Mouse (Mus musculus) heart, embryonic 12.5 days (tissue): ENCODE measurements at regions not wholly inside any gene's neighbourhood (a gene's known extent, or its start where the extent isn't known, plus 50 kb on each side); places are given as distances from the start of the nearest gene placed in this dataset.

Experiments used
- ATAC-seq: fragments of 200-750 bp; cut with Nextera tagmentation; 2 replicates; pipeline ENCODE4 v1.8.0; 2017; ENCODE audit warnings: moderate TSS enrichment, moderate library complexity; ENCODE audit not compliant: insufficient number of reproducible peaks, low FRiP score
- H3K27ac ChIP-seq: fragments of 300-500 bp; sonication (generic); 2 replicates; pipeline ENCODE4 v1.5.1; 2016; ENCODE audit warnings: mild to moderate bottlenecking, moderate library complexity; ENCODE audit not compliant: poor library complexity, severe bottlenecking
- H3K27me3 ChIP-seq: fragments of 300-500 bp; sonication (generic); replicated peaks from 2 replicates; pipeline ENCODE4 v1.6.1; 2016; ENCODE audit warnings: mild to moderate bottlenecking, moderate library complexity
- H3K36me3 ChIP-seq: fragments of 300-500 bp; sonication (generic); 2 replicates; pipeline ENCODE4 v1.6.1; 2016; ENCODE audit warnings: mild to moderate bottlenecking, moderate library complexity
- H3K4me1 ChIP-seq: fragments of 300-500 bp; sonication (generic); replicated peaks from 2 replicates; pipeline ENCODE4 v1.6.1; 2016; ENCODE audit warnings: mild to moderate bottlenecking
- H3K4me2 ChIP-seq: fragments of 300-500 bp; sonication (generic); 2 replicates; pipeline ENCODE4 v1.6.1; 2016; ENCODE audit warnings: mild to moderate bottlenecking, moderate library complexity
- H3K4me3 ChIP-seq: fragments of 300-500 bp; sonication (generic); 2 replicates; pipeline ENCODE4 v1.5.1; 2016; ENCODE audit warnings: mild to moderate bottlenecking
- H3K9ac ChIP-seq: fragments of 300-500 bp; sonication (generic); 2 replicates; pipeline ENCODE4 v1.6.1; 2016; ENCODE audit warnings: mild to moderate bottlenecking, moderate library complexity
- H3K9me3 ChIP-seq: fragments of 300-500 bp; sonication (generic); replicated peaks from 2 replicates; pipeline ENCODE4 v1.6.1; 2016; ENCODE audit warnings: mild to moderate bottlenecking, moderate library complexity
- WGBS: fragments of 180-500 bp; shearing (Covaris S2); methylation state at CpG from one replicate; pipeline ENCODE4 v1.1.7; 2016; 5-methylcytosine and 5-hydroxymethylcytosine counted together

- no peak for ATAC-seq
- Histone ChIP-seq H3K27ac (no peak overlapping the region), H3K4me3 (no peak overlapping the region), H3K4me1 (no peaks in the 10 kb centered on the region), H3K9ac (no peak overlapping the region), H3K36me3 (no peaks in the 10 kb centered on the region), H3K27me3 (no peaks in the 10 kb centered on the region), H3K4me2 (no peak overlapping the region), H3K9me3 (no peaks in the 10 kb centered on the region)
- WGBS: 64% methylated on average over 5 of the region's 5 CpGs
These were observed 86.1 kb upstream of the Cep162 start for GRCm38 (mm10) chr9:87341438-87341837.

GRCm38 (mm10) chr9:87326374-87327295, 71.3 kb upstream of the Cep162 start:
- Histone ChIP-seq H3K27ac (no peak overlapping the region), H3K4me1 (no peaks in the 10 kb centered on the region; the same call in 1 of the 2 replicates), H3K4me2 (no peak overlapping the region), H3K36me3 (no peaks in the 10 kb centered on the region), H3K4me3 (no peak overlapping the region), H3K9me3 (no peaks in the 10 kb centered on the region), H3K9ac (no peak overlapping the region), H3K27me3 (no peaks in the 10 kb centered on the region)
- no peak for ATAC-seq
- 27% methylated on average over 6 of the region's 6 CpGs for WGBS

DNA sequence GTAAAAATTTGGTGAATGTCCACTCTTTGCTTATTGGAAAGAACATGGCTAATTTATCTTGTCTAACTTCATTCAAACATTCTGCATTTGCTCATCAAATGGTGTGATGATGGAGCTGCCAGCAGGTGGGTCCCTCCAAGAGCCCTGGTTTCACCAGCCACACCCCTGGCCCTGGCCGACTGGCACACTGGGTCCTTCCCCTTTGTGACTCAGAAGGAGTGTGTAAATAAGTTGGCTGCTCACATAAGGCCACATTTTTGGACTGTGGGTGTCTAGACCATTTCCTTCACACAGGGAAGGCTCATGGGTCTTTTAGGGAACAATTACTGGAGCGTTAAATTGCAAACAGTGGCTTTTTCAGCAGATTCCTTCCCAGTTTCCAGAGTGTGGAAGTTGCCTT, 68.4 kb upstream of the Cep162 start:
- Histone ChIP-seq H3K4me2 (no peak overlapping the region), H3K4me3 (no peak overlapping the region), H3K9me3 (no peaks in the 10 kb centered on the region), H3K9ac (no peak overlapping the region), H3K27ac (no peak overlapping the region), H3K4me1 (no peaks in the 10 kb centered on the region; the same call in 1 of the 2 replicates), H3K36me3 (no peaks in the 10 kb centered on the region), H3K27me3 (no peaks in the 10 kb centered on the region)
- ATAC-seq: no peak
- WGBS: 66% methylated on average over 2 of the region's 2 CpGs

DNA sequence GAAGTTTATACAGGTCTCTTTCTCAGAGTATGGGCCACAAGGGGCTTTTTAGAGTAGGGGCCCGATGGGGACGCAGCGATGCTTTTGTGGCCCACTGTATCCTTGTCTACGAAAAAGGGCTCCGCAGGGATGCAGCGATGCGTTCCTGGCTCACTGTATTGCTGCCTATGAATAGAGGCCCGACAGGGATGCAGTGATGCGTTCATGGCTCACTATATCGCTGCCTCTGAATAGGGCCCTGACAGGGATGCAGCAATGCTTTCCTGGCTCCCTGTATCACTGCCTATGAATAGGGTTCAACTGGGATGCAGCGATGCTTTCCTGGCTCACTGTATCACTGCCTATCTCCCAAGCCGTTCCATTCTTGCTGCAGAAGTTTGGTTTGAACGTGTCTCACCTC, 65.4 kb upstream of the Cep162 start:
- H3K27ac ChIP-seq: no peak overlapping the region
- H3K4me1 ChIP-seq: no peaks in the 10 kb centered on the region
- H3K9me3 ChIP-seq: no peaks in the 10 kb centered on the region
- no peak overlapping the region for H3K4me2 ChIP-seq
- H3K27me3 ChIP-seq: no peaks in the 10 kb centered on the region
- H3K4me3 ChIP-seq: no peak overlapping the region
- H3K36me3 ChIP-seq: no peaks in the 10 kb centered on the region
- H3K9ac ChIP-seq: no peak overlapping the region
- no peak for ATAC-seq
- WGBS: 89% methylated on average over 13 of the region's 13 CpGs

DNA sequence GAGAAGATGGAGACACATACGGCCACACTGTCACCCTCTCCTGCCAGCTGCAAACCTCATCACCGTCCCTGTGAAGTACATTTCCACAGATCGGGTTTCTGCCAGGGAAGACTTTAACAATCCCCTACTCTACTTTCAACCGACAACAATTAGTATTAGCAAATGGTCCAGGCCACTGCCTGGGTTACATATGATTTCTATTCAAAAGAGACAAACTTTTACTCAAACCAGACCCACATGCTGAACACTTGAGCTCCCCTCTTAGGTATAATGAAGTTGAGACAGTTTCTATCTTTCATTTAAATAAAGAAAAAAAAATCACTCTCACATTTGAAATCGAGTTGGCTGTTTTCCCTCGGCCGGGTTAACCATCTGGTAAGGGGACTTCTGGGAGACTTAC, 63.4 kb upstream of the Cep162 start:
- H3K27me3 ChIP-seq: no peaks in the 10 kb centered on the region
- H3K4me3 ChIP-seq: no peak overlapping the region
- H3K9me3 ChIP-seq: no peaks in the 10 kb centered on the region
- ATAC-seq: no peak
- no peak overlapping the region for H3K9ac ChIP-seq
- H3K4me1 ChIP-seq: no peaks in the 10 kb centered on the region
- H3K27ac ChIP-seq: no peak overlapping the region
- 72% methylated on average over 7 of the region's 7 CpGs for WGBS
- no peak overlapping the region for H3K4me2 ChIP-seq
- H3K36me3 ChIP-seq: no peaks in the 10 kb centered on the region

GRCm38 (mm10) chr9:87310150-87310549, 54.8 kb upstream of the Cep162 start:
- Histone ChIP-seq H3K4me1 (no peaks in the 10 kb centered on the region), H3K9me3 (no peaks in the 10 kb centered on the region), H3K4me3 (no peak overlapping the region), H3K27me3 (no peaks in the 10 kb centered on the region), H3K9ac (no peak overlapping the region), H3K4me2 (no peak overlapping the region), H3K27ac (no peak overlapping the region), H3K36me3 (no peaks in the 10 kb centered on the region)
- ATAC-seq: no peak
- WGBS: 72% methylated on average over 6 of the region's 6 CpGs
